Mouse (Mus musculus) liver, adult (tissue): ENCODE results near the gene Mapk7.

Experiments used
- GATA4 ChIP-seq: IDR thresholded peaks from 2 replicates; pipeline ENCODE4 v1.6.1; 2014; ENCODE audit warnings: mild to moderate bottlenecking, low read length; ENCODE audit not compliant: insufficient replicate concordance

Mapk7 gene

DNA sequence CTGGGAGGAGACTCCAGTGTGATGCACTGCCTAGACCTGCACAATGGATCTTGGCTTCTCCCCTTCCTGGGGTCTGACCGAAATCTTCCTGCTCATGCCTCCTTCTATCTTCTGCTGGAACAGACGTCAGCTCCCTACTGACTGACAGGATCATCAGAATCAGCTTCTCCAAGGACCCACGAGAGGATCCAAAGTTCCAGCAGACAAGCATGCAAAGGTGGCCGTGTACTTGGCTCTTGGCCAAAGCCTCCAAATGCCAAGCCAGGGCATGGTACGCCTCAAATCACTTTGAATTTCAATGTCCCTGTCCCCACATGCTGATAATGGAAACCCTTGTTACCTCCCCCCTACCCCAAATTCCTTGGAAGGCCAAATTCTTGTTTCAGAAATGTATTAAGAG lies 46.2 kb downstream of the Mapk7 start:
- TF ChIP-seq GATA4: no peak

DNA sequence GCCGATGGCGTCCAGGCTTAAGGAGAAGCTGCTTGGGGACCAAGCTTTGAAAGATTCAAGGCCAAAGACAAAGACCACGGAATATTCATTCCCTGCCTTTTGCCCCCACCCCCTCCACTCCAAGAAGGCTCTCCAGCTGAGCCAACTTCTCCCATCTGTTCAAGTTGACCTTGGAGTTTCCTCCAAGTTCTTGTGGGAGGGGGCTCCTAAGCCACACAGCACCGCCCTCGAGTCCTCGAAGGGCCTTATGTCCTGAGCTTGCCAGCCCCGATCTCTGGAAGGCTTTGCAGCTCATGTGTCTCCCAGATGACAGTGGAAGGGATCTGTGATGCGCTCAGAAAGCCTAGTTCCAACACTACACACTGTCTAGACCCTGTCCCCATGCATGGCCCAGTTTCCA lies 46.9 kb downstream of the Mapk7 start:
- TF ChIP-seq GATA4: no peak

GRCm38 (mm10) chr11:61443807-61444206 lies 50.4 kb downstream of the Mapk7 start:
- no peak for TF ChIP-seq GATA4

DNA sequence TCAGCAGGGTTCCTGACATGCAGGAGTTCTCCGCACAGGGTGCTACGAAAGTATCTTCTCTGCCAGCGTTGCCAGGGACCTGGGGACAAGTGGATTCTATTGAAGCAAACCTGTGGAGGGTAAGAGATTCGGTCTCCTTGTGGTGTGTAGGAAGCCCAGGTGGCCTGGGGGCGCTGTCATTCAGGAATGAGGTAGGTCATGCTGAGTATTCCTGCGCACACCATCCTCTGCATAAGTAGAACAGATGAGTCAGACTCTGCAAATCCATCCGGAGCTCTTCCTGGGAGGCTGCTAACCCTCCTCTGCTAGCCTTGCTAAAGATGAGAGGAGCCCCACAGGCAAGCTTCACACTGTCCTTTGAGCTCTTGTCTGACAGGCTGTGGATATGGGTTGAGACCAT lies 52.5 kb downstream of the Mapk7 start:
- TF ChIP-seq GATA4: no peak

DNA sequence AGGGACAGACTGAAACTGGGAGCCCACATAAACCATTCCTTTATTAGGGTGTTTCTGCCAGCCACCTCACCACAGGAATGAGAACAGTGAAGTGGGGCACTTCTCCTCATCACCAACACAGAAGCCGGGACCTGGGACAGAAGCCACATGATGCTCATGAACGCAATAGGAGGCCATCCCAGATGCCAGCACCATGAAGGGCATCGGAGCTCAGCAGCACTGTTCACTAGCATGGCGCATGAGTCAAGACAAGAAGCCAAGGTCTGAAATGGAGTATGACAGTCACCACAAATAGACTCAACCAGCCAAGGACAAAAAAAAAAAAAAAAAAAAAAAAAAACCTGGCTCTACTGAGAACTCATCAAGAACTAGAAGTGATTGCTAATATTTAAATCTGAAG lies 53.8 kb downstream of the Mapk7 start:
- no peak for TF ChIP-seq GATA4

DNA sequence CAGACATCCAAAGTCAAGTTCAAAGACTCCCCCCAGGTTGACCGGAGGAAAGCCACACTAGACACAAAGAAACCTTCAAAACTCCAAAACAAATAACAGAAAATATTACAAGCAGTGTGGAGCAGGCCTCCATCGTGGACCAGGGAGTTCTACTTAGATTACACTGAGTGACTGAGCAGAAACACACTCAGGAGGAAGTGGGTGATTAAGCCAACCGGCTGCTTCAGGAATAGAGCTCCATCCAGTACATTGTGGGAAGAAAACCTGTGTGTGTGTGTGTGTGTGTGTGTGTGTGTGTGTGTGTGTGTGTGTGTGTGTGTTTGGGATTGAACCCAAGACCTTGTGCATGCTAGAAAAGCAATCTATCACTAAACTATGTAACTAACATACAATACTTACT lies 55.0 kb downstream of the Mapk7 start:
- TF ChIP-seq GATA4: no peak
